In genomic region chr15:36980238-36980637, GRCm38 (mm10) we compare ENCODE assay signal across 10 mouse cellular contexts. TPM values are rescaled to one million over a fixed set of nuclear protein-coding genes. Genes with fewer than 3 reads are reported as not detected.
DNase-seq lines count a peak whose midpoint lies in the region; ATAC-seq lines count a peak whose summit lies in the region.
"Had no signal": no experiment of that assay in that cellular context is flagged by ENCODE, and none has a peak within 500 bp of the region (broad histone marks: within the 10 kb centered on the region; RNA-seq: fewer than 3 reads in every experiment).

No protein-coding gene starts in this region.

- no peaks in the 10 kb centered on the region for H3K9me3 ChIP-seq in heart, embryonic 16.5 days (replicated peaks; ENCODE audit: control insufficient read depth, low read length)
- H3K9me3 ChIP-seq in hindbrain, embryonic 11.5 days (ENCODE audit: control insufficient read depth, low read length): no peaks in the 10 kb centered on the region
- H3K9me3 ChIP-seq in midbrain, embryonic 11.5 days (ENCODE audit: control insufficient read depth, low read length): no peaks in the 10 kb centered on the region

- peak overlapping the region; percentile 8 for H3K27ac ChIP-seq in heart, embryonic 16.5 days (ENCODE audit: low read length)
- no peak overlapping the region for H3K27ac ChIP-seq in brown adipose tissue, adult 24 weeks (replicated peaks; ENCODE audit: low read depth, low read length)
- no peak overlapping the region for H3K27ac ChIP-seq in hindbrain, embryonic 11.5 days (ENCODE audit: low read depth, low read length)
- H3K27ac ChIP-seq in midbrain, embryonic 11.5 days (ENCODE audit: low read depth, low read length): no peak overlapping the region

- no peaks in the 10 kb centered on the region for H3K36me3 ChIP-seq in heart, embryonic 16.5 days (ENCODE audit: control insufficient read depth, insufficient read depth)
- no peaks in the 10 kb centered on the region for H3K36me3 ChIP-seq in hindbrain, embryonic 11.5 days (ENCODE audit: control insufficient read depth, insufficient read depth, low read length)
- no peaks in the 10 kb centered on the region for H3K36me3 ChIP-seq in midbrain, embryonic 11.5 days (ENCODE audit: control insufficient read depth, insufficient read depth, low read length)

- ATAC-seq in heart, embryonic 16.5 days (replicated peaks; ENCODE audit: extremely low read depth, insufficient read depth, low FRiP score): no peak
- ATAC-seq in hindbrain, embryonic 11.5 days (ENCODE audit: low FRiP score): peak; percentile 38; the same call in 1 of the 2 replicates
- ATAC-seq in midbrain, embryonic 11.5 days (ENCODE audit: low FRiP score): peak; percentile 62
- ATAC-seq: Patski had no signal

- peaks cover 27% of the 10 kb centered on the region for H3K4me1 ChIP-seq in heart, embryonic 16.5 days (ENCODE audit: control insufficient read depth, insufficient read depth, low read length)
- H3K4me1 ChIP-seq in brown adipose tissue, adult 24 weeks (ENCODE audit: control insufficient read depth, insufficient read depth, insufficient read length, low read length): peaks cover 8% of the 10 kb centered on the region
- H3K4me1 ChIP-seq in hindbrain, embryonic 11.5 days (replicated peaks; ENCODE audit: control insufficient read depth, insufficient read depth, low read length): peaks cover 3% of the 10 kb centered on the region; the same call in 1 of the 2 replicates
- peaks cover 6% of the 10 kb centered on the region for H3K4me1 ChIP-seq in midbrain, embryonic 11.5 days (ENCODE audit: control insufficient read depth, insufficient read depth, low read length)

- H3K4me2 ChIP-seq in heart, embryonic 16.5 days (ENCODE audit: low read depth, low read length): peak overlapping the region; percentile 63
- H3K4me2 ChIP-seq in hindbrain, embryonic 11.5 days (replicated peaks; ENCODE audit: low read depth, low read length): peak overlapping the region; percentile 45
- peak overlapping the region; percentile 52 for H3K4me2 ChIP-seq in midbrain, embryonic 11.5 days

- no peak for DNase-seq in heart, adult 9 months (ENCODE audit: low spot score in 2 of 2)
- DNase-seq in hindbrain, embryonic 11.5 days (ENCODE audit: low spot score): no peak
- peak; percentile 85 for DNase-seq in midbrain, embryonic 11.5 days (ENCODE audit: low spot score, missing footprints)
- no peak for DNase-seq in yolk sac, embryonic 10.5 days (ENCODE audit: low spot score)
- DNase-seq in thymus, postnatal 10 days (ENCODE audit: low spot score in 2 of 2): no peak
- DNase-seq in urinary bladder, postnatal 25 days (ENCODE audit: low spot score): no peak
- DNase-seq: kidney, adult 2 months had no signal

- 43% methylated on average over 8 of the region's 8 CpGs for WGBS in heart, embryonic 16.5 days
- WGBS in hindbrain, embryonic 11.5 days: 52% methylated on average over 8 of the region's 8 CpGs
- WGBS in midbrain, embryonic 11.5 days: 44% methylated on average over 8 of the region's 8 CpGs

- H3K9ac ChIP-seq in heart, embryonic 16.5 days (ENCODE audit: low read length): peak overlapping the region; percentile 64
- H3K9ac ChIP-seq in hindbrain, embryonic 11.5 days (ENCODE audit: low read depth, low read length): peak overlapping the region; percentile 44; the same call in 1 of the 2 replicates
- H3K9ac ChIP-seq in midbrain, embryonic 11.5 days (ENCODE audit: low read length): peak overlapping the region; percentile 49; the same call in 1 of the 2 replicates

- peak overlapping the region; percentile 46 for H3K4me3 ChIP-seq in heart, embryonic 16.5 days (ENCODE audit: low read length)
- H3K4me3 ChIP-seq in brown adipose tissue, adult 24 weeks (ENCODE audit: insufficient read depth, low read depth, low read length): 0 out of 2 replicates have a peak overlapping the region, but pooled peaks have one; percentile 37
- peak overlapping the region; percentile 30 for H3K4me3 ChIP-seq in hindbrain, embryonic 11.5 days (ENCODE audit: low read depth, low read length)
- peak overlapping the region; percentile 31 for H3K4me3 ChIP-seq in midbrain, embryonic 11.5 days (ENCODE audit: low read depth, low read length)

- no peaks in the 10 kb centered on the region for H3K27me3 ChIP-seq in heart, embryonic 16.5 days (ENCODE audit: control insufficient read depth, insufficient read depth, low read length)
- no peaks in the 10 kb centered on the region for H3K27me3 ChIP-seq in hindbrain, embryonic 11.5 days (ENCODE audit: control insufficient read depth, insufficient read depth, low read length)
- no peaks in the 10 kb centered on the region for H3K27me3 ChIP-seq in midbrain, embryonic 11.5 days (ENCODE audit: control insufficient read depth, insufficient read depth, low read length)
- H3K27me3 ChIP-seq: Patski had no signal

RNA-seq across cellular contexts. Expression of gene Zfp706, which starts 27.3 kb away (rescaled TPM):
- polyA plus RNA-seq in heart, embryonic 16.5 days (2015; fragmentation: Nextera tagmentation; extraction: Ambion mirVana): 426 and 448 TPM in 2 replicates
- 112 and 114 TPM in 2 replicates for polyA plus RNA-seq in brown adipose tissue, adult 24 weeks (2012; ENCODE audit: insufficient read depth, insufficient read length, missing spikeins)
- 360 and 376 TPM in 2 replicates for polyA plus RNA-seq in hindbrain, embryonic 11.5 days (2014; fragmentation: Nextera tagmentation; extraction: Ambion mirVana)
- 423 and 440 TPM in 2 replicates for polyA plus RNA-seq in midbrain, embryonic 11.5 days (2014; fragmentation: Nextera tagmentation; extraction: Ambion mirVana)
